Mouse (Mus musculus) CH12.LX (cell line): ENCODE data around the gene Slc9a8.

Source experiments
- BHLHE40 ChIP-seq: IDR thresholded peaks from 2 replicates; pipeline ENCODE4 v1.6.1; 2011; ENCODE audit warnings: mild to moderate bottlenecking, low read depth, low read length, improper control_type of control experiment
- CTCF ChIP-seq, 2 experiments: IDR thresholded peaks in 1 of 2; conservative IDR thresholded peaks in 1 of 2; 2 replicates each; pipeline ENCODE4 v1.5.1; 2011 to 2012; ENCODE audit warnings: low read depth in 2 of 2, low read length in 2 of 2, improper control_type of control experiment in 1 of 2, inconsistent platforms in 1 of 2, mild to moderate bottlenecking in 1 of 2, moderate library complexity in 1 of 2
- EP300 ChIP-seq: IDR thresholded peaks from 2 replicates; pipeline ENCODE4 v1.6.1; 2011; ENCODE audit warnings: low read length, improper control_type of control experiment
- MAX ChIP-seq: IDR thresholded peaks from 2 replicates; pipeline ENCODE4 v1.6.1; 2011; ENCODE audit warnings: low read length, improper control_type of control experiment
- MXI1 ChIP-seq: IDR thresholded peaks from 2 replicates; pipeline ENCODE4 v1.6.1; 2011; ENCODE audit warnings: mild to moderate bottlenecking, low read depth, low read length, improper control_type of control experiment
- POLR2A ChIP-seq: IDR thresholded peaks from 2 replicates; pipeline ENCODE4 v1.6.1; 2011; ENCODE audit warnings: low read depth, mild to moderate bottlenecking, improper control_type of control experiment, low read length
- SMC3 ChIP-seq: IDR thresholded peaks from 2 replicates; pipeline ENCODE4 v1.6.1; 2011; ENCODE audit warnings: low read depth, low read length, improper control_type of control experiment
- ZKSCAN1 ChIP-seq: IDR thresholded peaks from 2 replicates; pipeline ENCODE4 v1.6.1; 2012; ENCODE audit warnings: low read depth, inconsistent platforms, low read length, improper control_type of control experiment, borderline replicate concordance
- ZNF384 ChIP-seq: IDR thresholded peaks from 2 replicates; pipeline ENCODE4 v1.6.1; 2012; ENCODE audit warnings: low read depth, low read length, improper control_type of control experiment, inconsistent platforms

- TF ChIP-seq CTCF (conservative IDR thresholded peaks at IDR 0.05 in 1 of 2, IDR thresholded peaks at IDR 0.05 in 1 of 2; ENCODE audit: low read depth in 2 of 2, low read length in 2 of 2) (no peak), MAX (no peak), MXI1 (no peak), ZKSCAN1 (no peak), SMC3 (no peak), ZNF384 (no peak), EP300 (no peak), BHLHE40 (no peak), POLR2A (no peak)
Observed at GRCm38 (mm10) chr2:167482681-167483080, 61.2 kb downstream of the Slc9a8 start.
